Mouse (Mus musculus) G1E (cell line): Measurements from ENCODE around the gene Olig2.

Source experiments
- GATA1 ChIP-seq: IDR thresholded peaks from 2 replicates; pipeline ENCODE4 v1.6.1; 2012; ENCODE audit warnings: borderline replicate concordance, low read length, inconsistent platforms, mixed read lengths
- TAL1 ChIP-seq: conservative IDR thresholded peaks from 2 replicates; pipeline ENCODE4 v1.6.1; 2012; ENCODE audit warnings: low read depth, low read length, inconsistent platforms, mixed read lengths

- no peak for TF ChIP-seq TAL1
- TF ChIP-seq GATA1 = no peak
These were observed 2.4 kb downstream of the Olig2 start for GRCm38 (mm10) chr16:91227760-91228043.
